Mouse (Mus musculus) urinary bladder, postnatal 0 days (tissue): ENCODE data around the gene Ocm. TPM values are rescaled to one million over a fixed set of nuclear protein-coding genes. Genes with fewer than 3 reads are reported as not detected.

Experiments used
- polyA plus RNA-seq: library from polyadenylated mRNA; unstranded; fragments of >200 nt; fragmentation: Nextera tagmentation; extraction: Ambion mirVana; gene quantifications from 2 replicates; pipeline ENCODE4 v1.2.1, GENCODE M21; 2015

Gene Ocm
- not detected in 2 replicates for polyA plus RNA-seq

DNA sequence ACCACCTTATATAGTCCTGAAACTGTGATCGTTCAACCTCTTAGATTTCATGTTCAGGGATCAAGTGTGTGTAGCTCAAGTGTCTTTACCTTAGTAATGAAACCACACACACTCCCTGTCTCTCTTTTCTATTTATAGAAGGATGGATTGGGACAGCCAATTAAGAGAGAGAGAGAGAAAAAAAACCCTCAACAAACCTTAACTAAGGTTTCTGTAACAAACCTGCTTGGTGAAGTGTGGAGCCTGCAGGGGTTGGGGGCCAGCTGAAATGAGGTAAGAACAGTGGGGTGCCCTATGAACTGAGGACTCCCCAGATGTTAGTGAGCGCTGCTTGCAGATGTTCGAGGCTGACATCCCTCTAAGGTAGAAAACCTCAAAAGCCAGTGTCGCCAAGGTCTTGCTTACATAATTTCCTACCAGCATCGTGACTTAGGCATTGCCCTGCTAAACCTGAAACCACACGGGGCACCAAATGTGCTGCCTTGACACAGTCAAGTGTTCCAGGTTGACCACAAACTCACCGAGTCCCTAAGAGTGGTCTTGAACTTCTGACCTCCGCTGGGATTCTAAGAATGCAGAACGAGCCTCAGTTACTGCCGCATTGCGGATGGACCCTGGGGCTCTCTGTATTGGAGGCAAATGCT, at the start of gene Ocm:
TSS of gene Ocm (minus strand) at position 51 of the 644 bp plus-strand sequence.

DNA sequence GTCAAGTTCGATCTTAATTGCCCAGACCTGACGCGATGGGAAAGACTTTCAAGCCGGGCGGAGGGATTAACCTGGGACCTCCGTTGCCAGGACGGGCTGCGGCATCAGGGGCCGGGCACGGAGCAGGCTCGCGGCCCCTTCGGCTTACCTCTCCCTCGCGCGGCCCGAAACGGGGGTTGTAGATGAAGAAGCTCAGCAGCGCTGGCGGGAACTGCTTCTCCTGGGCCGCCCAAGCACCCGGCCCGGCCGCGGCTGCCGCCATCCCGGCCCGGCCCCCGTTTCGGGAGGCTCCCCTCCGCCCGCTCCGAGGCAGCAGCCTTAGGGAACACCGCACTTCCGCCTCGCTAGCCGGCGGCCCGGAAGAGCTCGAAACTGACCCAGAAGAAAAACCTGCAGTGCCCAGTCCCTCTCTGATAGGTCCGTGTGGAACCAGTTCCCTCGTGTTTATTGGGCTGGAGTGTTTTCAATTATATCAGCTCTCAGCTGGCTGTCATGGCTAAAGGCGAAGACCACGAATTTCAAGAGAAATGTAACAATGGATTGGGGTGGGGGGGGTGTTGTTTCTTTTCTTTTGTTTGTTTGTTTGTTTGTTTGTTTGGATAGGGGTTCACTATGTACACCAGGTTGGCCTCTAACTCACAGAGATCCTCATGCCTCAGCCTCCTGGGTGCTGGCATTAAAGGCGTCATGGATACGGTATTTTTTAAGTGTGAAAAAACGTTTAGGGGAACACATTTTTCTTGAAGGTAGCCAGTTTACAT, 11.7 kb downstream of the Ocm start, which contains the start of gene Ccz1:
TSS of gene Ccz1 (minus strand) at position 327 of the 761 bp plus-strand sequence.

Other genes with a start within 250 kb of the Ocm start
- 19.2 and 19.5 TPM in 2 replicates for gene Eif2ak1, start 208.9 kb downstream of the Ocm start, polyA plus RNA-seq
- gene Ankrd61, start 129.0 kb downstream of the Ocm start, polyA plus RNA-seq, result 0.08 and 0.27 TPM in 2 replicates
- gene Aimp2, start 116.8 kb downstream of the Ocm start, polyA plus RNA-seq, result 79.5 and 83.0 TPM in 2 replicates
- gene Pms2, start 116.7 kb downstream of the Ocm start, polyA plus RNA-seq, result 10.0 and 11.9 TPM in 2 replicates
- 0.24 TPM in 1 of 2 replicates, not detected in the other for gene Gm42421, start 98.5 kb downstream of the Ocm start, polyA plus RNA-seq
- gene Rsph10b, start 93.6 kb downstream of the Ocm start, polyA plus RNA-seq, result 0.19 and 0.52 TPM in 2 replicates
- gene Ccz1, start 11.8 kb downstream of the Ocm start, polyA plus RNA-seq, result 47.3 and 52.5 TPM in 2 replicates
- gene Lmtk2, start 73.8 kb upstream of the Ocm start, polyA plus RNA-seq, result 3.0 and 3.8 TPM in 2 replicates
- 0.22 and 0.39 TPM in 2 replicates for gene Bhlha15, start 163.6 kb upstream of the Ocm start, polyA plus RNA-seq
- 12.2 and 13.5 TPM in 2 replicates for gene Tecpr1, start 196.9 kb upstream of the Ocm start, polyA plus RNA-seq
- 155 and 156 TPM in 2 replicates for gene Bri3, start 217.8 kb upstream of the Ocm start, polyA plus RNA-seq